Mouse (Mus musculus): Measurements from ENCODE around the gene Abhd17c. TPM values are rescaled to one million over a fixed set of nuclear protein-coding genes. Genes with fewer than 3 reads are reported as not detected.

Gene Abhd17c
- 27.3 and 29.9 TPM in 2 replicates for polyA plus RNA-seq (2012; rRNA removed)

GRCm38 (mm10) chr7:84151001-84151959, at the start of gene Abhd17c:
TSS of gene Abhd17c (minus strand) at chr7:84151893.

GRCm38 (mm10) chr7:84086039-84086829, 65.5 kb downstream of the Abhd17c start, which contains the start of gene Cemip:
TSS of gene Cemip (minus strand) at chr7:84086502.

Other genes starting within 250 kb of the Abhd17c start
- 0.01 TPM in 2 replicates for gene Cemip, start 65.4 kb downstream of the Abhd17c start, polyA plus RNA-seq (2012; rRNA removed)

Data from liver, embryonic 18 days (tissue).